Mouse (Mus musculus) MEL (cell line): ENCODE measurements around the gene Rsad1.

Experiments used
- CTCF ChIP-seq, 3 experiments: IDR thresholded peaks in 2 of 3; conservative IDR thresholded peaks in 1 of 3; 2 replicates each; pipeline ENCODE4 v1.5.1; 2011 to 2012; ENCODE audit warnings: low read length in 3 of 3, low read depth in 2 of 3, mild to moderate bottlenecking in 2 of 3, improper control_type of control experiment in 1 of 3, inconsistent platforms in 1 of 3, mixed read lengths in 1 of 3, moderate library complexity in 1 of 3; ENCODE audit not compliant: control insufficient read depth in 1 of 3, insufficient read depth in 1 of 3, poor library complexity in 1 of 3, severe bottlenecking in 1 of 3
- GATA1 ChIP-seq: IDR thresholded peaks from 2 replicates; pipeline ENCODE4 v1.6.1; 2011; ENCODE audit warnings: low read depth, low read length, improper control_type of control experiment
- NELFE ChIP-seq: IDR thresholded peaks from 2 replicates; pipeline ENCODE4 v1.6.1; 2011; ENCODE audit warnings: low read depth, low read length, improper control_type of control experiment
- POLR2A ChIP-seq, 2 experiments: IDR thresholded peaks; 2 replicates each; pipeline ENCODE4 v1.6.1; 2011 to 2012; ENCODE audit warnings: low read length in 2 of 2, mild to moderate bottlenecking in 2 of 2, control low read depth in 1 of 2, improper control_type of control experiment in 1 of 2, low read depth in 1 of 2, moderate library complexity in 1 of 2; ENCODE audit not compliant: control insufficient read depth in 1 of 2, insufficient read depth in 1 of 2, poor library complexity in 1 of 2
- POLR2AphosphoS2 ChIP-seq: IDR thresholded peaks from 2 replicates; pipeline ENCODE4 v1.6.1; 2011; ENCODE audit warnings: low read length, improper control_type of control experiment
- USF1 ChIP-seq: IDR thresholded peaks from 2 replicates; pipeline ENCODE4 v1.6.1; 2014; ENCODE audit warnings: low read depth, mild to moderate bottlenecking, inconsistent platforms, low read length, improper control_type of control experiment, moderate library complexity

GRCm38 (mm10) chr11:94499035-94499434 lies 50.0 kb downstream of the Rsad1 start:
- TF ChIP-seq USF1 (no peak), POLR2A (IDR thresholded peaks at IDR 0.05; ENCODE audit: control insufficient read depth in 1 of 2, insufficient read depth in 1 of 2, low read depth in 1 of 2, low read length in 2 of 2, poor library complexity in 1 of 2) (no peak), CTCF (IDR thresholded peaks at IDR 0.05 in 2 of 3, conservative IDR thresholded peaks at IDR 0.05 in 1 of 3; ENCODE audit: control insufficient read depth in 1 of 3, insufficient read depth in 1 of 3, low read depth in 2 of 3, low read length in 3 of 3, poor library complexity in 1 of 3, severe bottlenecking in 1 of 3) (no peak), POLR2AphosphoS2 (no peak), GATA1 (no peak), NELFE (no peak)
